Mouse (Mus musculus) kidney, embryonic 14.5 days (tissue): ENCODE results near the gene Gbp2. TPM values are rescaled to one million over a fixed set of nuclear protein-coding genes. Genes with fewer than 3 reads are reported as not detected.

Source experiments
- ATAC-seq: fragments of 200-750 bp; cut with Nextera tagmentation; 2 replicates; pipeline ENCODE4 v1.8.0; 2017; ENCODE audit warnings: moderate number of reproducible peaks, mild to moderate bottlenecking, moderate TSS enrichment, moderate library complexity; ENCODE audit not compliant: low FRiP score, low TSS enrichment
- H3K27ac ChIP-seq: fragments of 300-500 bp; sonication (generic); 2 replicates; pipeline ENCODE4 v1.5.1; 2014; ENCODE audit warnings: low read depth, mild to moderate bottlenecking, low read length, moderate library complexity, mixed read lengths
- H3K27me3 ChIP-seq: fragments of 300-500 bp; sonication (generic); 2 replicates; pipeline ENCODE4 v1.6.1; 2014; ENCODE audit warnings: mild to moderate bottlenecking, low read length; ENCODE audit not compliant: control insufficient read depth, insufficient read depth
- H3K36me3 ChIP-seq: fragments of 300-500 bp; sonication (generic); 2 replicates; pipeline ENCODE4 v1.6.1; 2014; ENCODE audit warnings: low read length, mixed read lengths; ENCODE audit not compliant: control insufficient read depth, insufficient read depth
- H3K4me1 ChIP-seq: fragments of 300-500 bp; sonication (generic); 2 replicates; pipeline ENCODE4 v1.6.1; 2014; ENCODE audit warnings: low read length, mixed read lengths; ENCODE audit not compliant: control insufficient read depth, insufficient read depth
- H3K4me2 ChIP-seq: fragments of 300-500 bp; sonication (generic); replicated peaks from 2 replicates; pipeline ENCODE4 v1.6.1; 2014; ENCODE audit warnings: low read depth, mild to moderate bottlenecking, low read length
- H3K4me3 ChIP-seq: fragments of 300-500 bp; sonication (generic); 2 replicates; pipeline ENCODE4 v1.5.1; 2014; ENCODE audit warnings: mild to moderate bottlenecking, low read length
- H3K9ac ChIP-seq: fragments of 300-500 bp; sonication (generic); 2 replicates; pipeline ENCODE4 v1.6.1; 2014; ENCODE audit warnings: low read depth, mild to moderate bottlenecking, low read length, moderate library complexity
- H3K9me3 ChIP-seq: fragments of 300-500 bp; sonication (generic); 2 replicates; pipeline ENCODE4 v1.6.1; 2016; ENCODE audit warnings: low read length; ENCODE audit not compliant: control insufficient read depth
- WGBS: fragments of 180-500 bp; shearing (Covaris S2); extraction: QIAGEN DNeasy Blood & Tissue Kit; methylation state at CpG from one replicate; pipeline ENCODE4 v1.1.7; 2014; 5-methylcytosine and 5-hydroxymethylcytosine counted together
- microRNA-seq: library from miRNA; unstranded; fragments of <30 nt; microRNA quantifications from one replicate; pipeline ENCODE4, GENCODE M21; 2016
- polyA plus RNA-seq: library from polyadenylated mRNA; unstranded; fragments of >200 nt; fragmentation: Nextera tagmentation; extraction: Ambion mirVana; gene quantifications from 2 replicates; pipeline ENCODE4 v1.2.1, GENCODE M21; 2014

The Gbp2 gene
- polyA plus RNA-seq, 1 experiment from 2014 or later = 1.2 TPM

- WGBS = 36% methylated on average over 2 of the region's 2 CpGs
- no peaks in the 10 kb centered on the region for H3K27me3 ChIP-seq
Observed at GRCm38 (mm10) chr3:142650205-142650604, 29.8 kb downstream of the Gbp2 start.

GRCm38 (mm10) chr3:142664723-142665122 lies 44.3 kb downstream of the Gbp2 start:
- Histone ChIP-seq H3K36me3 (no peaks in the 10 kb centered on the region), H3K27me3 (no peaks in the 10 kb centered on the region), H3K9me3 (peaks cover 8% of the 10 kb centered on the region; the same call in 1 of the 2 replicates), H3K4me2 (no peak overlapping the region), H3K4me3 (no peak overlapping the region), H3K4me1 (no peaks in the 10 kb centered on the region), H3K9ac (no peak overlapping the region), H3K27ac (no peak overlapping the region)
- ATAC-seq = no peak
- 92% methylated on average over 8 of the region's 8 CpGs for WGBS

More at GRCm38 (mm10) chr3:142650205-142650604, 29.8 kb downstream of the Gbp2 start:
- H3K36me3 ChIP-seq = no peaks in the 10 kb centered on the region
- H3K4me3 ChIP-seq = no peak overlapping the region
- H3K9ac ChIP-seq = no peak overlapping the region
- H3K4me1 ChIP-seq = no peaks in the 10 kb centered on the region
- no peak overlapping the region for H3K4me2 ChIP-seq
- H3K27ac ChIP-seq = no peak overlapping the region
- no peaks in the 10 kb centered on the region for H3K9me3 ChIP-seq
- ATAC-seq = no peak

DNA sequence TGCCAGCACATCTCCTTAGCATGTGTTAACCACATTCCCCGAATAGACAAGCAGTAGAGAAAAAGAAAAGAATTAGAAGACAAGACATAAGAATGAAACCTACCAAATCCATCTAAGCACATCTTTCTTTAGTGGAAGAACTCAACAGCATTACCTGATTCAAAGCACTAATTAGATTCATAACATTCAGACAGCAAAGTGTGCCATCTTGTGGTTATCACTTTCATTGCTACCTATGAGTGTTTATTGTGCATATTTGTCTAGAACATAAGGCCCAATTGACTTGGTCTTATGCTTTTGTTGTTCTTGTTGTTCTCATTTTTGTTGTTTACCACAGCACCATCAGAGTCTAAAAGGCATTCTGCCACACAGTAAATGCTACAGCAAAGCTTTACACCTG lies 54.2 kb downstream of the Gbp2 start:
- Histone ChIP-seq H3K4me3 (no peak overlapping the region), H3K4me1 (no peaks in the 10 kb centered on the region), H3K27ac (no peak overlapping the region), H3K27me3 (no peaks in the 10 kb centered on the region), H3K4me2 (no peak overlapping the region), H3K36me3 (no peaks in the 10 kb centered on the region), H3K9me3 (no peaks in the 10 kb centered on the region), H3K9ac (no peak overlapping the region)
- 88% methylated on average over 1 of the region's 1 CpGs for WGBS
- ATAC-seq = no peak

Small RNA genes lying within 50 kb of the gene (microRNA-seq; reads per million reads assigned to microRNA genes)
- gene Mir6381 = not detected

Other genes with a start within 250 kb of the Gbp2 start
- 31.1 and 51.4 TPM in 2 replicates for gene Pdlim5, start 224.9 kb upstream of the Gbp2 start, polyA plus RNA-seq
- not detected in 2 replicates for gene Gbp5, start 126.6 kb upstream of the Gbp2 start, polyA plus RNA-seq
- 1.1 and 2.5 TPM in 2 replicates for gene Gbp7, start 90.3 kb upstream of the Gbp2 start, polyA plus RNA-seq
- gene Gbp3, start 60.6 kb upstream of the Gbp2 start, polyA plus RNA-seq = 1.2 and 1.3 TPM in 2 replicates
- gene Gbp2b, start 25.8 kb upstream of the Gbp2 start, polyA plus RNA-seq = not detected in 2 replicates
- gene Kyat3, start 80.4 kb downstream of the Gbp2 start, polyA plus RNA-seq = 20.9 and 24.5 TPM in 2 replicates
- 81.6 and 106 TPM in 2 replicates for gene Gtf2b, start 144.4 kb downstream of the Gbp2 start, polyA plus RNA-seq